Mouse (Mus musculus) midbrain, embryonic 15.5 days (tissue): ENCODE data around the gene Kcnj6. TPM values are rescaled to one million over a fixed set of nuclear protein-coding genes. Genes with fewer than 3 reads are reported as not detected.

Experiments used
- ATAC-seq: fragments of 200-750 bp; cut with Nextera tagmentation; replicated peaks from 2 replicates; pipeline ENCODE4 v1.8.0; 2017; ENCODE audit warnings: moderate TSS enrichment
- H3K27ac ChIP-seq: fragments of 300-500 bp; sonication (generic); 2 replicates; pipeline ENCODE4 v1.5.1; 2015; ENCODE audit warnings: mild to moderate bottlenecking, inconsistent platforms
- H3K27me3 ChIP-seq: fragments of 300-500 bp; sonication (generic); replicated peaks from 2 replicates; pipeline ENCODE4 v1.6.1; 2015; ENCODE audit warnings: inconsistent platforms
- H3K36me3 ChIP-seq: fragments of 300-500 bp; sonication (generic); replicated peaks from 2 replicates; pipeline ENCODE4 v1.6.1; 2015; ENCODE audit warnings: inconsistent platforms
- H3K4me1 ChIP-seq: fragments of 300-500 bp; sonication (generic); 2 replicates; pipeline ENCODE4 v1.6.1; 2015; ENCODE audit warnings: inconsistent platforms
- H3K4me2 ChIP-seq: fragments of 300-500 bp; sonication (generic); 2 replicates; pipeline ENCODE4 v1.6.1; 2015; ENCODE audit warnings: inconsistent platforms, mild to moderate bottlenecking, moderate library complexity
- H3K4me3 ChIP-seq: fragments of 300-500 bp; sonication (generic); 2 replicates; pipeline ENCODE4 v1.5.1; 2015; ENCODE audit warnings: mild to moderate bottlenecking, inconsistent platforms
- H3K9ac ChIP-seq: fragments of 300-500 bp; sonication (generic); 2 replicates; pipeline ENCODE4 v1.6.1; 2015; ENCODE audit warnings: mild to moderate bottlenecking, inconsistent platforms
- H3K9me3 ChIP-seq: fragments of 300-500 bp; sonication (generic); 2 replicates; pipeline ENCODE4 v1.6.1; 2016; ENCODE audit warnings: inconsistent platforms
- whole genome bisulfite sequencing: fragments of 180-500 bp; shearing (Covaris S2); methylation state at CpG from one replicate; pipeline ENCODE4 v1.1.7; 2015; ENCODE audit warnings: mixed read lengths; 5-methylcytosine and 5-hydroxymethylcytosine counted together
- polyA plus RNA-seq: library from polyadenylated mRNA; unstranded; fragments of >200 nt; fragmentation: Nextera tagmentation; extraction: Ambion mirVana; gene quantifications from 2 replicates; pipeline ENCODE4 v1.2.1, GENCODE M21; 2015

Kcnj6 gene
- polyA plus RNA-seq, 1 experiment from 2014 or later = 6.8 TPM

DNA sequence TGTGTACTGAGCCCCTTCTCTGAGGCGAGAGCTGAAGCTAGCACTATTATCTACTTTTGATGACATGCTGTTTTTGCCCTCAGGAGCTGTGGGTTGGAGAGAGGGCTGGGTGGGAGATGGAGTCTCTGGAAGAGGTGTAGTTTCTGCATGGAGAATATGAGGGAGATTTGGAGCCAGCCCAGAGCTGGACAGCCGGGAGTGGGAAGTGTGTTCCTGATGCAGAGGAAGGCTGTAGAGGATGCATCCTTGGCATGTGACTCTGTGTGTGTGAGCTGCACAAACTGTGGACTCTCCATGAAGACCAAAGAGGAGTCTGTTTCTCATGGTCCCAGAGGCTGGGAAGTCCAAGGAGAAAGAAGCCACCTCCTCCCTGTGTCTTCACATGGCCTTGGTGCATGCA is 17.1 kb downstream of the Kcnj6 start:
- H3K4me3 ChIP-seq = no peak overlapping the region
- no peak overlapping the region for H3K27ac ChIP-seq
- H3K4me1 ChIP-seq = no peaks in the 10 kb centered on the region
- no peak overlapping the region for H3K4me2 ChIP-seq
- no peak for ATAC-seq
- H3K36me3 ChIP-seq = no peaks in the 10 kb centered on the region
- no peak overlapping the region for H3K9ac ChIP-seq
- no peaks in the 10 kb centered on the region for H3K27me3 ChIP-seq
- no peaks in the 10 kb centered on the region for H3K9me3 ChIP-seq
- WGBS = 86% methylated on average over 2 of the region's 2 CpGs

- no peaks in the 10 kb centered on the region for H3K4me1 ChIP-seq
- no peak overlapping the region for H3K9ac ChIP-seq
- H3K9me3 ChIP-seq = no peaks in the 10 kb centered on the region
- no peak overlapping the region for H3K27ac ChIP-seq
- no peaks in the 10 kb centered on the region for H3K27me3 ChIP-seq
- no peaks in the 10 kb centered on the region for H3K36me3 ChIP-seq
- ATAC-seq = no peak
- no peak overlapping the region for H3K4me3 ChIP-seq
- no peak overlapping the region for H3K4me2 ChIP-seq
- 70% methylated on average over 9 of the region's 9 CpGs for WGBS
These were observed 18.0 kb downstream of the Kcnj6 start for GRCm38 (mm10) chr16:94979499-94979898.

DNA sequence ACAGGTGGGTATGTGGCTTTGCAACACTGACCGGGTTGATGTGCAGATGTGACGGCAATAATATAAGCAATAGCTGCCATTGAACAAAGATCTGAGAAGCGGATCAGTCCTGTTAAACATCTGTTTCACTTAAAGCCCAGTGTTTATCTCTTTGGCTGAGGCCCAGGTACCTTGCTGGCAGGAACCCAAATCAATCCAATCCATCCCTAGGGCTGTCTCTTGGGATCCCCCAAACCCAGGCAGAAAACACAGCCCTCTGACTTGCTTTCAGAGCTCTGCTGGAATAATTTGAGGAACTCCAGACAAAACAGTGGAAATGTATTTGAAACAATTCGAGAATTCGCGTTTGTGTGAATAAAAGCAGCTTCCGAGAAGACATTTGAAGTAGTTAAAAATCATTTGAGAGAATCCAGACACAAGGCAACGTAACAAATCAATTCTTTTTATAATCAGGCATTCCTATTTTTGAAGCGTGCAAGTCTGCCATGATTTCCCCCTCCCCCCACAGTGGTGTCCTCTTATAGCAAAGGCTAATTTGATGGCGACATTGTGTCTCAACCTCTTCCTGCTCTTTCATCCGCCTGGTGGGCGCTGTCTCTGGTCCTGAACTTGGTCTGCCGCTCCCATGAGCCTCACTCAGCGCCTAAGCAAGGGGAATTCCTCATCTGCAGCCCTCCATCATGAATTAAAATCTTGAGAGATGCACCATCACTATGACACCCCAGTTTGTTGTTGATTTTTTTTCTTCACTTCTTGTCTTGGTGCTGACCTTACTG is 25.2 kb downstream of the Kcnj6 start:
- peaks cover 5% of the 10 kb centered on the region for H3K4me1 ChIP-seq
- no peaks in the 10 kb centered on the region for H3K9me3 ChIP-seq
- H3K4me3 ChIP-seq = no peak overlapping the region
- H3K27me3 ChIP-seq = no peaks in the 10 kb centered on the region
- H3K4me2 ChIP-seq = no peak overlapping the region
- H3K9ac ChIP-seq = no peak overlapping the region
- WGBS = 44% methylated on average over 14 of the region's 14 CpGs
- ATAC-seq = no peak
- no peak overlapping the region for H3K27ac ChIP-seq
- H3K36me3 ChIP-seq = no peaks in the 10 kb centered on the region

DNA sequence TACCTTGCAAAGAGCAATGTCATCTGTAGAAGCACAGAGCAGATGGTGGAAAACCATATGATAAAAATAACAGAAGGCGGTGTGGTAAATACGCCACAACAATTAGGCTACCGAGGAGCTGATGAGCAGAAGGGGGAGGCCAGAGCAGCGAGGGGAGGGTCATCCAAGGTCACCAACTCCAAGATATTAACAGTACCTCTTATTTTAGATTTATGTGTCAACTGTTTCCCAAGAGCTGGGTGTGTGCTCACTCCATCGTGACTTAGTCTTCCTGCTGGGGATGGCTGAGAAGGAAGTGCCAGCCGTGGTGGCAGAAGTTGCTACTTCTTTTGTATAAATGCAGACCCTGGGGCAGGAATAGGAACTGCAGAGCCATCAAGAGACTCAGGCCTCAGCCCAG is 28.6 kb downstream of the Kcnj6 start:
- no peak overlapping the region for H3K4me3 ChIP-seq
- no peak for ATAC-seq
- H3K4me2 ChIP-seq = no peak overlapping the region
- H3K36me3 ChIP-seq = no peaks in the 10 kb centered on the region
- no peaks in the 10 kb centered on the region for H3K9me3 ChIP-seq
- H3K27me3 ChIP-seq = no peaks in the 10 kb centered on the region
- no peak overlapping the region for H3K9ac ChIP-seq
- H3K4me1 ChIP-seq = peaks cover 7% of the 10 kb centered on the region
- no peak overlapping the region for H3K27ac ChIP-seq
- WGBS = 81% methylated on average over 6 of the region's 6 CpGs

DNA sequence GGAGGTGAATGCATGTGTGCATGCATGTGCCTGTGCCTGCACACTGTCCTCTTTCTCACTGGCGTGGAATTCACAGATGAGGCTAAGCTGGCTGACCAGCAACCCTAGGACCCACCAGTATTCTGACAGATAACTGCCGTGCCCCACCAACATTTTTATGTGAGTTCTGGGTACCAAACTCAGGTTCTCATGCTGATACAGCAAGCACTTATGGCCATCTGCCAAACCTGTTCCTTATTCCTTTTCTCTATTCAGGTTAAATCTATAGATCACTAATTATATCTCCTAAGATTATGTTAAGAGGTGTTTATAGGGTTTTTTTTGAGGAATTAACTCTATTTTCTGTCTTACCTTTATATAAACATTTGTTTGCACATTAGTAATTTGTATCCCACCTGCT is 29.0 kb downstream of the Kcnj6 start:
- H3K4me2 ChIP-seq = no peak overlapping the region

GRCm38 (mm10) chr16:94957156-94957828 is 40.2 kb downstream of the Kcnj6 start:
- Histone ChIP-seq H3K27ac (no peak overlapping the region), H3K4me3 (no peak overlapping the region), H3K27me3 (no peaks in the 10 kb centered on the region), H3K4me1 (no peaks in the 10 kb centered on the region), H3K36me3 (no peaks in the 10 kb centered on the region), H3K9me3 (no peaks in the 10 kb centered on the region), H3K4me2 (no peak overlapping the region), H3K9ac (no peak overlapping the region)
- ATAC-seq = no peak
- 85% methylated on average over 9 of the region's 9 CpGs for WGBS

More for the DNA sequence above, 29.0 kb downstream of the Kcnj6 start:
- Histone ChIP-seq H3K27ac (no peak overlapping the region), H3K4me1 (peaks cover 7% of the 10 kb centered on the region), H3K36me3 (no peaks in the 10 kb centered on the region), H3K27me3 (no peaks in the 10 kb centered on the region), H3K9ac (no peak overlapping the region), H3K9me3 (no peaks in the 10 kb centered on the region), H3K4me3 (no peak overlapping the region)
- 92% methylated on average over 2 of the region's 2 CpGs for WGBS
- no peak for ATAC-seq

DNA sequence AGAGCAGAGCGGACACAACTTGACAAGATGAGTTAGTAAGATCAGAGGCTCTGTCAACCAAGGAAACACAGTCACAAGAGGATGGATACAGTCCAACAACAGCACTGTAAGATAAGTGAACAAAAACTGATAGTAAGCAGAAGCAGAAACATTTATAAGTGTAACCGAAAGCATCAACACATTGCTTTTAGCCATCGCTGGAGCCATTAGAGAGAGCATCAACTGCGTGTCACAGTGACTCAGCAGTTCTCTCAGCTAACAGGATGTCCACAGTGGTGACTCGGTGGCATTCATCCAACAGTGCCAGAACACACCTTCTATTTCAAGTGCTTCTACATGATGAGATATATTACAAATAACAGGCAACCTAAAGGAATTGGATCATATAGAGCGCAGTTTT is 41.1 kb downstream of the Kcnj6 start:
- Histone ChIP-seq H3K4me3 (no peak overlapping the region), H3K9ac (no peak overlapping the region), H3K4me2 (no peak overlapping the region), H3K27me3 (no peaks in the 10 kb centered on the region), H3K9me3 (no peaks in the 10 kb centered on the region), H3K27ac (no peak overlapping the region), H3K36me3 (no peaks in the 10 kb centered on the region), H3K4me1 (no peaks in the 10 kb centered on the region)
- ATAC-seq = no peak
- WGBS = 93% methylated on average over 6 of the region's 6 CpGs

- WGBS = 79% methylated on average over 1 of the region's 1 CpGs
- H3K4me3 ChIP-seq = no peak overlapping the region
- H3K9me3 ChIP-seq = no peaks in the 10 kb centered on the region
- no peaks in the 10 kb centered on the region for H3K36me3 ChIP-seq
- H3K27me3 ChIP-seq = no peaks in the 10 kb centered on the region
- no peak overlapping the region for H3K4me2 ChIP-seq
- ATAC-seq = no peak
- H3K27ac ChIP-seq = no peak overlapping the region
- H3K4me1 ChIP-seq = no peaks in the 10 kb centered on the region
- H3K9ac ChIP-seq = no peak overlapping the region
These were observed 44.2 kb downstream of the Kcnj6 start for GRCm38 (mm10) chr16:94953294-94953693.

DNA sequence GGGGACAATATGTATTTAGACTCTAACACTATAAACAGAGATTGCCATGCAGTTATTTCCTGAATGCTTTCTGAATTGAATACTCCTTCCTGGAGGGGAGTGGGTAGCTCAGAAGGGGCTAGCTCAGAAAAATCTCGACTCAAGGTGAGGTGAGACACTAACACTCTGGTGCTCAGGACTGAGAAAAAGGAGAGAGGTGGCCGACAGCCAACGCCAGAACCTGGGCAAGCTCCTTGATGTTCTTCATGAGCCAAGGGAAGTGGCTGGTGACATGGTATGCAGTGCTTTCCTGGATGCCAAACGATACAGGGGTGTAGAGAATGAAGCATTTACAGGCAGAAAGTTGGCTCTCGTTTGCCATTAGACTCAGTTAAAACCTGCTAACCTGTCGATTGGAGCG is 48.3 kb downstream of the Kcnj6 start:
- no peaks in the 10 kb centered on the region for H3K36me3 ChIP-seq
- WGBS = 87% methylated on average over 7 of the region's 7 CpGs
- H3K4me3 ChIP-seq = no peak overlapping the region
- H3K4me2 ChIP-seq = no peak overlapping the region
- no peaks in the 10 kb centered on the region for H3K9me3 ChIP-seq
- H3K4me1 ChIP-seq = no peaks in the 10 kb centered on the region
- no peak for ATAC-seq
- no peak overlapping the region for H3K27ac ChIP-seq
- H3K27me3 ChIP-seq = no peaks in the 10 kb centered on the region
- H3K9ac ChIP-seq = no peak overlapping the region

DNA sequence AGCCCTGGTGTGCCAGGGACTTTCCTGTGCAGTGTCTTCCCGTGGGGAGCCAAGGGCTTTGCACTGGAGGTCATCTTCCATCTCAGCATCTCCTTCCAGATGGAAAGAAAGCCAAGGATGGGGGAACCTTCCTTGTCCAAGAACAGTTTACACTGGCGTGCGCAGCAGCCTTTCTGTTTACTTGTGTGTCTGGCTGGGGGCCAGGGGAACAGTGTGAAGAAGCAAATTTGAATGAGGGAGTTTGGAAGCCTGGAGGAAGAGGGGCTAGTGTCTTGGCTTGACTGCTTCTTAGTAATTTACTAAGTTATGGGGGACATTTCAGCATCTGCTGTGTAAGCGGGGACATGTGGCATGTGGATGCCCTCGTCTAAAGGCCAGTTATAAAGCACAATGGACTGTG is 50.7 kb downstream of the Kcnj6 start:
- ATAC-seq = no peak
- H3K36me3 ChIP-seq = no peaks in the 10 kb centered on the region

GRCm38 (mm10) chr16:94932702-94933101 is 64.8 kb downstream of the Kcnj6 start:
- 79% methylated on average over 8 of the region's 8 CpGs for WGBS
- H3K4me3 ChIP-seq = no peak overlapping the region
- no peaks in the 10 kb centered on the region for H3K36me3 ChIP-seq
- H3K4me1 ChIP-seq = peaks cover 13% of the 10 kb centered on the region
- H3K27ac ChIP-seq = no peak overlapping the region
- no peaks in the 10 kb centered on the region for H3K9me3 ChIP-seq
- H3K27me3 ChIP-seq = no peaks in the 10 kb centered on the region
- H3K9ac ChIP-seq = no peak overlapping the region
- H3K4me2 ChIP-seq = no peak overlapping the region
- ATAC-seq = no peak

More for the DNA sequence above, 50.7 kb downstream of the Kcnj6 start:
- H3K4me3 ChIP-seq = no peak overlapping the region
- 79% methylated on average over 5 of the region's 5 CpGs for WGBS
- H3K27ac ChIP-seq = no peak overlapping the region
- no peak overlapping the region for H3K9ac ChIP-seq
- no peaks in the 10 kb centered on the region for H3K27me3 ChIP-seq
- H3K9me3 ChIP-seq = no peaks in the 10 kb centered on the region
- H3K4me2 ChIP-seq = no peak overlapping the region
- H3K4me1 ChIP-seq = no peaks in the 10 kb centered on the region

- 7% methylated on average over 21 of the region's 21 CpGs for WGBS
- Histone ChIP-seq H3K36me3 (no peaks in the 10 kb centered on the region), H3K9ac (no peak overlapping the region), H3K27ac (peak overlapping the region; percentile 36; the same call in 1 of the 2 replicates), H3K4me3 (no peak overlapping the region), H3K4me1 (peaks cover 13% of the 10 kb centered on the region), H3K4me2 (peak overlapping the region; percentile 29), H3K27me3 (no peaks in the 10 kb centered on the region), H3K9me3 (no peaks in the 10 kb centered on the region)
- ATAC-seq = no peak; the same call in 1 of the 2 replicates
These were observed 65.9 kb downstream of the Kcnj6 start for GRCm38 (mm10) chr16:94931343-94932301.
